Mouse (Mus musculus): Measurements from ENCODE around the gene Gpa33. TPM values are rescaled to one million over a fixed set of nuclear protein-coding genes. Genes with fewer than 3 reads are reported as not detected.
"Not testable (repeated sequence)": the region's sequence is repeated elsewhere in the genome, so short reads cannot be mapped to it uniquely, and the experiment has no call there.

The Gpa33 gene
- polyA plus RNA-seq, 1 experiment from 2014 or later = 0.25 TPM

- not testable (repeated sequence) for H3K36me3 ChIP-seq (ENCODE audit: control insufficient read depth, insufficient read depth, low read length); H3K27me3 ChIP-seq (ENCODE audit: control insufficient read depth, insufficient read depth, low read depth, low read length)
These were observed 11.8 kb downstream of the Gpa33 start for GRCm38 (mm10) chr1:166141868-166142267.

DNA sequence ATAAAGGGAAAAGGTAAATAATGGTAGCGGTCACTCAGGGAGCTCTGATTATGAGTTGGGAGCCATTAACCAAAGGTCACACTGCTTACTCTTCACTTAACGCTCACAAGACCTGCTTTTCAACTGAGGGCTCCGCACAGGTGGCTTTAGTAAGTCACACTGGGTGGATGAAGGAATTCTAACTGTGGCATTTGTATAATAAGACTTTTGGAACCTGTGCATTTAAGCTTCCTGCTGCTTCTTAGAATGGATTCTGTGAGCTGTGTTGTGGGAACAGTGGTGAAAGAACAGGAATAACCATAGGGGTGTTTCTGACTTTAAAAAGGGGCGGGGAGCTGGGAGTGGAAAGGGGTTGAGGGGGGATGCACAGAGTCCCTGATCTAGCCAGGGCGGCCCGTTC is 12.3 kb downstream of the Gpa33 start:
- Histone ChIP-seq H3K4me1 (replicated peaks; ENCODE audit: control insufficient read depth, insufficient read depth, low read length) (no peaks in the 10 kb centered on the region), H3K27ac (ENCODE audit: low read length) (no peak overlapping the region), H3K4me2 (ENCODE audit: low read depth, low read length) (no peak overlapping the region), H3K9ac (ENCODE audit: low read length) (no peak overlapping the region), H3K4me3 (ENCODE audit: low read length) (no peak overlapping the region), H3K27me3 (ENCODE audit: control insufficient read depth, insufficient read depth, low read depth, low read length) (no peaks in the 10 kb centered on the region), H3K9me3 (ENCODE audit: control insufficient read depth, low read length) (no peaks in the 10 kb centered on the region), H3K36me3 (ENCODE audit: control insufficient read depth, insufficient read depth, low read length) (no peaks in the 10 kb centered on the region)
- no peak for ATAC-seq (ENCODE audit: low read depth)
- WGBS = 59% methylated on average over 6 of the region's 6 CpGs

More at GRCm38 (mm10) chr1:166141868-166142267, 11.8 kb downstream of the Gpa33 start:
- H3K4me2 ChIP-seq (ENCODE audit: low read depth, low read length); H3K4me1 ChIP-seq (replicated peaks; ENCODE audit: control insufficient read depth, insufficient read depth, low read length); H3K27ac ChIP-seq (ENCODE audit: low read length); H3K9ac ChIP-seq (ENCODE audit: low read length); H3K4me3 ChIP-seq (ENCODE audit: low read length); ATAC-seq (ENCODE audit: low read depth); H3K9me3 ChIP-seq (ENCODE audit: control insufficient read depth, low read length): not testable (repeated sequence)
- 90% methylated on average over 9 of the region's 9 CpGs for WGBS

GRCm38 (mm10) chr1:166146626-166147025 is 16.6 kb downstream of the Gpa33 start:
- Histone ChIP-seq H3K27me3 (ENCODE audit: control insufficient read depth, insufficient read depth, low read depth, low read length) (no peaks in the 10 kb centered on the region), H3K4me2 (ENCODE audit: low read depth, low read length) (no peak overlapping the region), H3K4me3 (ENCODE audit: low read length) (no peak overlapping the region), H3K4me1 (replicated peaks; ENCODE audit: control insufficient read depth, insufficient read depth, low read length) (no peaks in the 10 kb centered on the region), H3K9me3 (ENCODE audit: control insufficient read depth, low read length) (no peaks in the 10 kb centered on the region), H3K27ac (ENCODE audit: low read length) (no peak overlapping the region), H3K9ac (ENCODE audit: low read length) (no peak overlapping the region), H3K36me3 (ENCODE audit: control insufficient read depth, insufficient read depth, low read length) (no peaks in the 10 kb centered on the region)
- no peak for ATAC-seq (ENCODE audit: low read depth)
- WGBS = 78% methylated on average over 11 of the region's 11 CpGs

- Histone ChIP-seq H3K27ac (ENCODE audit: low read length) (no peak overlapping the region), H3K4me1 (replicated peaks; ENCODE audit: control insufficient read depth, insufficient read depth, low read length) (no peaks in the 10 kb centered on the region), H3K4me3 (ENCODE audit: low read length) (no peak overlapping the region), H3K36me3 (ENCODE audit: control insufficient read depth, insufficient read depth, low read length) (no peaks in the 10 kb centered on the region), H3K4me2 (ENCODE audit: low read depth, low read length) (no peak overlapping the region), H3K9ac (ENCODE audit: low read length) (no peak overlapping the region), H3K27me3 (ENCODE audit: control insufficient read depth, insufficient read depth, low read depth, low read length) (no peaks in the 10 kb centered on the region), H3K9me3 (ENCODE audit: control insufficient read depth, low read length) (no peaks in the 10 kb centered on the region)
- ATAC-seq (ENCODE audit: low read depth) = no peak
- WGBS = 51% methylated on average over 3 of the region's 3 CpGs
These were observed 17.6 kb downstream of the Gpa33 start for GRCm38 (mm10) chr1:166147657-166148056.

DNA sequence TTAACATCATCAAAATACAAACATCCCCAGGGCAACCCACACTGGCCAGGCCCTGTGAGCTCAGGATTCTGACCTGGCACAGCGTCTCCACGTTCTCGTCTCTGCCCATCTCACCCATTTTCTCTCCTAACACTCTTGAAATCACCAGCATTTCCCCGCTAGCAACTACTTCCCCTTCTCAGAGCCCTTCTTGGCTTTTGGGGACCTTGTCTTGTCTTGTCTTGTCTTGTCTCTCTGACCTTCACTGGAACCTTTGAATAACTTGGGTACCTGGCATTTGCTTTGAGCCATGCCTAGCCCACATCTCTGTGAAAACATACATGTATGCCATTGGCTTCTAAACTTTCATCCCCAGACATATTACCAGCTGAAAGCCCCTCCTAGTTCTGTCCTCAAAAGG is 19.4 kb downstream of the Gpa33 start:
- ATAC-seq (ENCODE audit: low read depth) = no peak
- Histone ChIP-seq H3K9ac (ENCODE audit: low read length) (no peak overlapping the region), H3K4me3 (ENCODE audit: low read length) (no peak overlapping the region), H3K27me3 (ENCODE audit: control insufficient read depth, insufficient read depth, low read depth, low read length) (0 out of 2 replicates have a peak, but pooled peaks cover under 1% of the 10 kb centered on the region), H3K4me1 (replicated peaks; ENCODE audit: control insufficient read depth, insufficient read depth, low read length) (peaks cover 2% of the 10 kb centered on the region; the same call in 1 of the 2 replicates), H3K9me3 (ENCODE audit: control insufficient read depth, low read length) (no peaks in the 10 kb centered on the region), H3K27ac (ENCODE audit: low read length) (no peak overlapping the region), H3K4me2 (ENCODE audit: low read depth, low read length) (no peak overlapping the region), H3K36me3 (ENCODE audit: control insufficient read depth, insufficient read depth, low read length) (no peaks in the 10 kb centered on the region)
- WGBS = 77% methylated on average over 4 of the region's 4 CpGs

DNA sequence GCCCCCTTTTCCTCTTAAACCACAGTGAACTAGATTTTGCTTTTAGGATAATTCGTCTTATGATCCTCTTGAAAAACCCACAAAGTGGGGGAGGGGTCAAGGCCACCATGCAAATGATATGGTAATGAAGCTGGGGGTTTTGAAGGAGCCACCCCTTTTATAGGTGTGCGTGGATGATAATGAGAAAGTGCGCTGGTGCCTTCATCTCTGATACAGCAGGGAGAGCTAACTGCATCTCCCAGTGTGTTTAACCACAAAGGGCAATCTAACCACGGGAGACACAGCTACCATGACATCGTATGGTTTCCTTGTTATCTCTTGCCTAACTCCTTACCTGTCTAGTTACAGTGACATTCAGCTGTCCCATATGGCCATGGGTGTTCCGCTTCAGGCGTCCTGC is 20.0 kb downstream of the Gpa33 start:
- Histone ChIP-seq H3K27ac (ENCODE audit: low read length) (no peak overlapping the region), H3K27me3 (ENCODE audit: control insufficient read depth, insufficient read depth, low read depth, low read length) (peaks cover 6% of the 10 kb centered on the region; the same call in 1 of the 2 replicates), H3K9ac (ENCODE audit: low read length) (no peak overlapping the region), H3K36me3 (ENCODE audit: control insufficient read depth, insufficient read depth, low read length) (no peaks in the 10 kb centered on the region), H3K4me2 (ENCODE audit: low read depth, low read length) (no peak overlapping the region), H3K4me1 (replicated peaks; ENCODE audit: control insufficient read depth, insufficient read depth, low read length) (peaks cover 4% of the 10 kb centered on the region; the same call in 1 of the 2 replicates), H3K9me3 (ENCODE audit: control insufficient read depth, low read length) (no peaks in the 10 kb centered on the region), H3K4me3 (ENCODE audit: low read length) (no peak overlapping the region)
- 80% methylated on average over 7 of the region's 7 CpGs for WGBS
- no peak for ATAC-seq (ENCODE audit: low read depth)

DNA sequence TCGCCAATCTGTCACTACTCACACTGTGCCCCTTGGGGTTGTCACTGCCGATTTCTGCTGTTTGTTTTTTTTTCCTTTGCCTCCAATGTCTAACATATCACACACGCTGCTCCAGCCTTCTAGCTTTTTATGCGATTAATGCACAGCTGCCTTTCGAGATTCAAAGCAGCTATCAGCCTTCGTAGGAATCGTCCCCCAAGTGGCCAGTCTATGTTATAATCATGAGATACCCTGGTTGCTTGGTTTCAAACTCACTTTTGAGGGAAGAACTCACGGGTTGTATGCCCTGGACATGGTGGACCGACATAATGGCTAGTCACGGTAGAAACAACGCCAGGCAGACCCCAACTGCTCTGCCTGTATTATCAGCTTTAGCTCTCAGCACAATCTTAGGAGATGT is 21.3 kb downstream of the Gpa33 start:
- H3K4me2 ChIP-seq (ENCODE audit: low read depth, low read length) = no peak overlapping the region
- no peak for ATAC-seq (ENCODE audit: low read depth)
- WGBS = 43% methylated on average over 11 of the region's 11 CpGs
- H3K9me3 ChIP-seq (ENCODE audit: control insufficient read depth, low read length) = no peaks in the 10 kb centered on the region
- H3K36me3 ChIP-seq (ENCODE audit: control insufficient read depth, insufficient read depth, low read length) = no peaks in the 10 kb centered on the region
- peaks cover 4% of the 10 kb centered on the region; the same call in 1 of the 2 replicates for H3K4me1 ChIP-seq (replicated peaks; ENCODE audit: control insufficient read depth, insufficient read depth, low read length)
- H3K4me3 ChIP-seq (ENCODE audit: low read length) = no peak overlapping the region
- no peak overlapping the region for H3K9ac ChIP-seq (ENCODE audit: low read length)
- H3K27ac ChIP-seq (ENCODE audit: low read length) = no peak overlapping the region
- peaks cover 11% of the 10 kb centered on the region; the same call in 1 of the 2 replicates for H3K27me3 ChIP-seq (ENCODE audit: control insufficient read depth, insufficient read depth, low read depth, low read length)

DNA sequence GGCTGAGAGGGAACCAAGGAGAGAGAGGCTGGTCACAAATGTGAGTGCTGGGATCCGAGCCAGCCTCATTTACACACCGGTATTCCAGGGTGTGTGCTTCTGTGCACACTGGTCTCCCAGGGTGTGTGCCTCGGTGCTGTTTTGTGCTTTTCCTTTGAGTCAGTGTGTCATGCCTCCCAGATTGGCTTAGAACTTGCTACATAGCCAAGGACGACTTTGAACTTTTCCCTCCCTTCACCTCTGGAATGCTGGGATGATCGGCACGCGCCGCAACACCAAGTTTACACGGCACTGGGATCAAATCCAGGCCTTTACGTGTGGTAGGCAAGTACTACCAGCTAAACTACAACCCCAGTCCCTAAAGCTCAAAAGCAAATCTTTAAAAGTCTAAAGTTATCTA is 22.0 kb downstream of the Gpa33 start:
- Histone ChIP-seq H3K27ac (ENCODE audit: low read length) (no peak overlapping the region), H3K4me2 (ENCODE audit: low read depth, low read length) (no peak overlapping the region), H3K4me1 (replicated peaks; ENCODE audit: control insufficient read depth, insufficient read depth, low read length) (peaks cover 4% of the 10 kb centered on the region; the same call in 1 of the 2 replicates), H3K4me3 (ENCODE audit: low read length) (no peak overlapping the region), H3K9ac (ENCODE audit: low read length) (no peak overlapping the region), H3K9me3 (ENCODE audit: control insufficient read depth, low read length) (no peaks in the 10 kb centered on the region), H3K27me3 (ENCODE audit: control insufficient read depth, insufficient read depth, low read depth, low read length) (peaks cover 15% of the 10 kb centered on the region; the same call in 1 of the 2 replicates), H3K36me3 (ENCODE audit: control insufficient read depth, insufficient read depth, low read length) (no peaks in the 10 kb centered on the region)
- ATAC-seq (ENCODE audit: low read depth) = no peak
- WGBS = 82% methylated on average over 10 of the region's 10 CpGs

DNA sequence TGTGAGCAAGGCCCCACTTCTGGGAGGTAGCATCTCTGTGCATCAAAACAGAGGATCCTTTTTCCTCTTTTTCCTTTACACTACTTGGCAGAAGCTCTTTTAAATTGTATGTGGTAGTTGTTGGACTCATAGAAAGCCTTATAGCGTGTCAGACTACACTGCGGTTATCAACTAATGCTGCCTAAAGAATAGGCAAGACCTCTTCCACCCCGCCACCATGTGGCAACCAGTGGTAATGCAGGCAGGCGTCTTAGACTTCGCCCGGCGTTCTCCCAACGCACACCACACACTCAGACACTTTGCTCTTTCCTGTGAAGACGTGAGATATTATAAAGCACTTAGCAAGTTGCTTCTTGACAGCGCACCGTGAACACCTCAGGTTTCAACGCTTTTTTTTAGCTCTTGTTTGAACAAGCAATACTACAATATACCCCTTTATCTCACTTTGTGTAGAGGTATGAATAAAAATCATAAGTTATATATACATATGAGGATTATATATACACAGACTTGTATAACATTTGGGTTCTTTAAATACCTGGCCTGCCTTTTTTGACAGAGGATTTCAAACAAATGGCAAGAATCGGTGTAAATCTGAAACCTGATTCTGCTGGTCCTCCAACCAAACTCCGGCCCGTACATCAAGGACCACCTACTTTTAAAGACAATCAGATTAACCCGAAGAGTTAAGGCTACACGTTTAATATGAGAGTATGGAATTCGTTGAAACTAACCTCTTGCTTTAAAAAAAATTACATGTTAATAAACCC is 23.5 kb downstream of the Gpa33 start:
- H3K27ac ChIP-seq (ENCODE audit: low read length) = no peak overlapping the region
- no peak overlapping the region for H3K9ac ChIP-seq (ENCODE audit: low read length)
- H3K4me3 ChIP-seq (ENCODE audit: low read length) = no peak overlapping the region
- H3K27me3 ChIP-seq (ENCODE audit: control insufficient read depth, insufficient read depth, low read depth, low read length) = peaks cover 15% of the 10 kb centered on the region; the same call in 1 of the 2 replicates
- peak overlapping the region; percentile 71; the same call in 1 of the 2 replicates for H3K4me2 ChIP-seq (ENCODE audit: low read depth, low read length)
- H3K36me3 ChIP-seq (ENCODE audit: control insufficient read depth, insufficient read depth, low read length) = no peaks in the 10 kb centered on the region
- peak; percentile 44 for ATAC-seq (ENCODE audit: low read depth)
- H3K9me3 ChIP-seq (ENCODE audit: control insufficient read depth, low read length) = no peaks in the 10 kb centered on the region
- 8% methylated on average over 18 of the region's 18 CpGs for WGBS
- H3K4me1 ChIP-seq (replicated peaks; ENCODE audit: control insufficient read depth, insufficient read depth, low read length) = peaks cover 4% of the 10 kb centered on the region; the same call in 1 of the 2 replicates
